Mouse (Mus musculus): Measurements from ENCODE around the gene Slc39a11.

GRCm38 (mm10) chr11:113290911-113291310, 359.0 kb downstream of the Slc39a11 start:
- no peak for TF ChIP-seq CTCF (IDR thresholded peaks at IDR 0.05; ENCODE audit: low read depth)
- TF ChIP-seq EP300 (IDR thresholded peaks at IDR 0.05; ENCODE audit: low read depth): no peak
